Mouse (Mus musculus): ENCODE measurements around the gene 1700129C05Rik.

The 1700129C05Rik gene

GRCm38 (mm10) chr14:59142793-59143192 is at the start of gene 1700129C05Rik:
1700129C05Rik (minus strand) TSS chr14:59142893.
- no peak for DNase-seq (ENCODE audit: low read depth, low spot score)

- no peak for DNase-seq (ENCODE audit: low read depth, low spot score)
These were observed 43.4 kb upstream of the 1700129C05Rik start for GRCm38 (mm10) chr14:59186121-59186520.

GRCm38 (mm10) chr14:59185514-59185913 is 42.8 kb upstream of the 1700129C05Rik start:
- no peak for DNase-seq (ENCODE audit: low read depth, low spot score)

- no peak for DNase-seq (ENCODE audit: low read depth, low spot score)
These were observed 40.0 kb upstream of the 1700129C05Rik start for GRCm38 (mm10) chr14:59182732-59183131.

GRCm38 (mm10) chr14:59178649-59179048 is 36.0 kb upstream of the 1700129C05Rik start, which contains the start of gene Gm5142:
Gm5142 (minus strand) TSS chr14:59178749.
- DNase-seq (ENCODE audit: low read depth, low spot score), result no peak

GRCm38 (mm10) chr14:59157016-59157698 is 14.5 kb upstream of the 1700129C05Rik start:
- DNase-seq (ENCODE audit: low read depth, low spot score), result no peak

GRCm38 (mm10) chr14:59155589-59155988 is 12.9 kb upstream of the 1700129C05Rik start:
- DNase-seq (ENCODE audit: low read depth, low spot score), result peak; percentile 6

GRCm38 (mm10) chr14:59114281-59114680 is 28.4 kb downstream of the 1700129C05Rik start:
- peak; percentile 23 for DNase-seq (ENCODE audit: low read depth, low spot score)

GRCm38 (mm10) chr14:59104006-59104605 is 38.6 kb downstream of the 1700129C05Rik start:
- DNase-seq (ENCODE audit: low read depth, low spot score), result no peak

- no peak for DNase-seq (ENCODE audit: low read depth, low spot score)
These were observed 49.1 kb downstream of the 1700129C05Rik start for GRCm38 (mm10) chr14:59093601-59094000.

- DNase-seq (ENCODE audit: low read depth, low spot score), result peak; percentile 9
These were observed 58.3 kb downstream of the 1700129C05Rik start for GRCm38 (mm10) chr14:59084396-59084795.

Measured in retina, postnatal 7 days (tissue).